Mouse (Mus musculus): ENCODE measurements around the gene Yap1.

DNA sequence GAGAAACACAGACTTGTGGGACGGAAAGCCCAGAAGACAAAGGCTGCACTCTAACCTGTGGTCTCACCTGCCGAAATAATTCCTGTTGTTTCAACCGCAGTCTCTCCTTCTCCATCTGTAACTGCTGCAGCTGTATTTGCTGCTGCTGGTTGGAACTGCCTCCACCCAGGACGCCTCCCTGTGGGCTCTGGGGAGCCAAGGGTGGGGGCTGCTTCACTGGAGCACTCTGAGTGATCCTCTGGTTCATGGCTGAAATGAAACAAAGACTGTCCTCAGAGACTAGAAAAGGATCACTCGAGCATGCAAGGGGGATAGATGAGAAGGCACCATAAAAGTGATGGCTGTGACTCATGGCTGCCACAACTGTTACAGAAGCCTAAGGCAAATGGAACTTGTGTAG lies 51.5 kb downstream of the Yap1 start:
- TF ChIP-seq POLR2A (IDR thresholded peaks at IDR 0.05; ENCODE audit: insufficient read depth, low read depth, low read length) = no peak
- no peak for TF ChIP-seq CTCF (IDR thresholded peaks at IDR 0.05; ENCODE audit: insufficient read depth, low read depth, low read length)

All from olfactory bulb, adult 2 months (tissue).